Mouse (Mus musculus): ENCODE data around the gene Hdac9.
"Not testable (repeated sequence)": the region's sequence is repeated elsewhere in the genome, so short reads cannot be mapped to it uniquely, and the experiment has no call there.

The Hdac9 gene

GRCm38 (mm10) chr12:34486016-34486415, 430.9 kb downstream of the Hdac9 start:
- DNase-seq: no peak

GRCm38 (mm10) chr12:34481702-34482101, 435.2 kb downstream of the Hdac9 start:
- no peak for DNase-seq

- no peak for DNase-seq
These were observed 443.8 kb downstream of the Hdac9 start for GRCm38 (mm10) chr12:34472949-34473651.

GRCm38 (mm10) chr12:34472542-34472941, 444.4 kb downstream of the Hdac9 start:
- DNase-seq: no peak

- peak; percentile 26 to 43 for DNase-seq
These were observed 455.2 kb downstream of the Hdac9 start for GRCm38 (mm10) chr12:34461728-34462127.

GRCm38 (mm10) chr12:34452643-34453042, 464.3 kb downstream of the Hdac9 start:
- no peak for DNase-seq

- DNase-seq: peak; percentile 26 to 30
These were observed 465.7 kb downstream of the Hdac9 start for GRCm38 (mm10) chr12:34451198-34451597.

GRCm38 (mm10) chr12:34444724-34445123, 472.2 kb downstream of the Hdac9 start:
- DNase-seq: not testable (repeated sequence)

GRCm38 (mm10) chr12:34440930-34441329, 476.0 kb downstream of the Hdac9 start:
- no peak for DNase-seq

- no peak for DNase-seq
These were observed 484.0 kb downstream of the Hdac9 start for GRCm38 (mm10) chr12:34432919-34433318.

GRCm38 (mm10) chr12:34432461-34432860, 484.4 kb downstream of the Hdac9 start:
- no peak for DNase-seq

- no peak for DNase-seq
These were observed 485.1 kb downstream of the Hdac9 start for GRCm38 (mm10) chr12:34431832-34432231.

- no peak for DNase-seq
These were observed 491.4 kb downstream of the Hdac9 start for GRCm38 (mm10) chr12:34425468-34425867.

- no peak for DNase-seq
These were observed 508.8 kb downstream of the Hdac9 start for GRCm38 (mm10) chr12:34408139-34408538.

- DNase-seq: no peak
These were observed 509.8 kb downstream of the Hdac9 start for GRCm38 (mm10) chr12:34407143-34407542.

- DNase-seq: no peak
These were observed 514.8 kb downstream of the Hdac9 start for GRCm38 (mm10) chr12:34402065-34402464.

- DNase-seq: no peak
These were observed 518.3 kb downstream of the Hdac9 start for GRCm38 (mm10) chr12:34398611-34399010.

GRCm38 (mm10) chr12:34394342-34394741, 522.6 kb downstream of the Hdac9 start:
- no peak for DNase-seq

GRCm38 (mm10) chr12:34379681-34380080, 537.2 kb downstream of the Hdac9 start:
- no peak for DNase-seq

GRCm38 (mm10) chr12:34378637-34379036, 538.3 kb downstream of the Hdac9 start:
- no peak for DNase-seq

GRCm38 (mm10) chr12:34351906-34352305, 565.0 kb downstream of the Hdac9 start:
- DNase-seq: no peak

GRCm38 (mm10) chr12:34347529-34347928, 569.4 kb downstream of the Hdac9 start:
- no peak for DNase-seq

- no peak for DNase-seq
These were observed 574.1 kb downstream of the Hdac9 start for GRCm38 (mm10) chr12:34342761-34343160.

GRCm38 (mm10) chr12:34338886-34339285, 578.0 kb downstream of the Hdac9 start:
- DNase-seq: no peak

GRCm38 (mm10) chr12:34334455-34335084, 582.3 kb downstream of the Hdac9 start:
- DNase-seq: no peak

All from cerebellum, adult 18-20 months (tissue).